Mouse (Mus musculus) retina, adult 2 months (tissue): ENCODE data around the gene Vps13d.

Experiments used
- DNase-seq: peaks from one replicate; pipeline ENCODE4 v3.0.0-alpha.2; 2012; ENCODE audit warnings: low read depth, low spot score

The Vps13d gene

DNA sequence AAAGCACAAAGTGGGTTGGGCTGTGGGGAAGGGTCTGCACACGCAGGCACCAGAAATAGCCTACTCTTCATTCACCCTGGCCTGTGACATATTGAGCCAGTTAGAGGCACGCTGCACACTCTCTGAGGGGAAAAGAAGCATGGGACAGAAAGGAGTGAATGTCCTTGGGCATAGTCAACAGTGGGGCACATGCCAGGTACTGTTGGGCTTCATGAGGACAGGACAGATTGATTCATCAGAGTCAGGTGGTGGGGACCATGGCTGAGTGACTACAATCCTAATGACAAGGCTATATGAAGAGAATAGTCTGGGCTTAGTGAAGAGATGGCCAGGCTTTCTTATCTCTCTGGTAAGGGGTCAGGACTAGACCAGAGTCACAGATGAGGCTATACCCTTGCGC lies 252.4 kb downstream of the Vps13d start:
- DNase-seq: no peak

DNA sequence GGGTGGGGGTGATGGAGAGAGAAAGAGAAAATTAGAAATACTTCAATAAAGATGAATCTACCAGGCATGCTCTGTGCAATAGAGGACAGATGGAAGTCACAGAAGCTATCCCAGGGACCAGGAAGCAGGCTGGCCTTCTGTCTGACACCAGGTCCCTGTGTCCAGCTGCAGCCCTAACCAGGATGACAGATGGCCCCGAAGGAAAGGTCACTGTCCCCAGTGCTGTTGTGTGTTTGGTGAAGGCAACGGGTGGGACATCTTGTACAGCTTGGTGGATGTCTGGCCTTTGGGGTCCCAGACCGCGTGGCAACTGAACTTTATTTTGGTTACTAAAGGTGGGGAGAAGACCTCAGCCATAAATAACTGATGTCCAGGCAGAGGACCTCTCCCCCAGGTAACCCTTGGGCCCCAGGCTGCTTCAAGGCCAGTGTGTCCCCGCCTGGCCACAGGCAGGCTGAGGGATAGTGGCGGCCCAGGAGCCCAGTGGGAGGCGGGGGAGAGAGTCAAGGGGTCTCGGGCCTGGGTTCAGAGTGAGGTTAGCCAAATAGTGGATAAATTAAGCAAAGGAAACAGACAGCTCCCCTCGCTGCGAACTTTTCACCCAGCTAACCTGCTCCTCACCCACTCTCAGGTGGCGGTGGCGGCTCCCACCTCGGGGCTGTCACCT lies 253.9 kb downstream of the Vps13d start:
- no peak for DNase-seq

DNA sequence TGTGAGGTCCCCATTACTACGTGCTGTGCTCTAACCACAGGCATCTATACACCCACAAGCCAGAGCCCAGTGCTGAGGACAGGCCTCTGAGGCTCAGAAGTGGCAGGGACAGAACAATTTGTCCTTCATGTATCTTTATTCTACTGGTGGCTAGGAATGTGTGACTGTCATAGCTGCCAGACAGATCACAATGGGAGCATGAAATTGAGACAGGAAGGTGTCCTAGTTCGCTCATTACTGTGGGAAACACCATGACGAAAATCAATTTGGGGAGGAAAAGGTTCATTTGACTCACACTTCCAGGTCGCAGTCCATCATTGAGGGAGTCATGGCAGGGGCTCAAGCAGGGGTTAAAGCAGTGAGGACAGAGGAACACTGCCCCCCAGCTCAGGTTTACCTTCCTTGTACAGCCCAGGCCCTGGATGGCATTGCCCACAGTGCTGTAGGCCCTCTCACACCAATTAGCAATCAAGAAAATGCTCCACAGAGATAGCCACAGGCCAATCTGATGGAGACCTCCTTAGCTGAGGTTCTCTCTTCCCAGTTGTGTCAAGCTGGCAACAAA lies 254.9 kb downstream of the Vps13d start:
- no peak for DNase-seq

DNA sequence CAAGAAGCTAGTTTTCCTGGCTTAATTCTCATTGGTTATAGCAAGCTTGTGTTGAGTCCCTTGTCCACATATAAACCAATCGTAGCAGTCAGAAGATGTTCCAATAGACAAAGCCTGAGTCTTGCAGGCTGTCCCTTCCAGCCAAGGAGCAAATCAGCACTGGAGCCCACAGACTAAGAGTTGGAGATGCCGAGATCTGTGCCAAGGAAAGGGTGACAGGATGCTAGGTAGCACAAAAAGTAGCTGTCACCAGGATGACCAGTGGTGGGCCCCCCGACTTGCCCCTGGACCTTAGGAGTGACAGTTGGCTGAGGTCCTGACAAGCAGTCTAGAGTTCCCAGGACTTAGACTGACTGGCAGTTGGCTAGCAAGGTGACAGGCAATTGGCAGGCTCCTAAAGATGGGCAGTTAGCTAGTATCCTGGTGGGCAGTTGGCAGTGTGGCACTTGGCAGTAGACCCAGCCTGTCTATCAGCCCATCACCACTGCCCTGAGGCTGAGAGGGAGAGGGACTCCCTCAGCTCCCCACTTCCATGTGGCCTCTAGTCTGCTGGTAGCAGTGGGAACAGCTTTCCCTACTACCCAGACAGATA lies 258.1 kb downstream of the Vps13d start:
- no peak for DNase-seq

DNA sequence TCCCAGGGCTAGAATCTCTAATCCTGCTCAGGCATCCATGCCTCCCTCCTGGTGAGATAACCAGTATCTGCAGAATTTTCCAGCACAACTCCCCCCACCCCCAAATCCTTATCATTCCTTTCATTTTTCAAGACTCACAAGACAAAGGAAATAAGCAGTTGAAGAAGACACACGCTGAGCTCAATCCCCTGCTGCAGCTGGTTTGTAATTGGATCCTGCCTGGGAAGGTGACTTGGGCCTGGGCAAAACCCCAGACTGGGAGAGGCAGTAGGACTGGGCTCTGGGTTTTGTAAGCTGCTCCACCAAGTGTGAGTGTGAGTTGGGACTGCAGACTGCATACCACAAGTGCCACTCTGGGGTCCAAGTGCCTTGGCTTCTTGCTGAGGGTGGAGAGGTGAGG lies 260.3 kb downstream of the Vps13d start:
- no peak for DNase-seq

DNA sequence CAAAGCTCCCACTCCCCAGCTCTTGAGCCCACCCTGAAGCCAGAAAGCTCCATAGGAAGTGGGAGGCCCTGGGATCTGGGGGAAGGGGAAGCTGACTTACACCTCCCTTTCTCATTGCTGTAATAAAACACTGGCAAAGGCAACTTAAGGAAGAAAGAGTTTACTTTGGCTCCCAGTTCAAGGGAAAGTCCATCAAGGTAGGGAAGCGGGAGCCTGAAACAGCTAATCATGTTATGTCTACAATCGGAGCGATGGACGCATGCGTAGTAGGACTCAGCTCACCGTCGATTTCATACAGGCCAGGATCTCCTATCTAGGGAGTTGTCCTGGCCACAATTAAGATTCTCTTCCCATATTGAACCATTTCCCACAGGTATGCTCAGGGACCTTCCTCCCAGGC lies 263.6 kb downstream of the Vps13d start:
- DNase-seq: no peak

DNA sequence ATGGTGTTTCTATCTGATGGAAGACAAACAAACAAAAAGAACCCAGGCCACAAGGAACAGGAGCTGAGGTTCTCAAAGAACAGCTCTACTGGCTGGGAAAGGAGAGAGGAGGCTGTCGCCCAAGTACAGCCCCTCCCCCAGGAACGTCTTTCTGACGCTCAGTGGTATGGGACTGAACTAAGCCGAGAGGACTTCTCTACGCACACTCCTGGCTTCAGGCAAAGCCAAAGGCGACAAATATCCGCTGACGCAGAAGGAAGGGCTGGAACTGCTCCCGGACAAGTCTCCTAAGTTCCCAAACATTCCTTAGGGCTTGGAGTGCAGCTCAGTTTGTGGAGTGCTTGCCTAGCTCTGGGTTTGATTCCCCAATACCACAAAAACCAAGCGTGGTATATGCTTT lies 264.4 kb downstream of the Vps13d start:
- no peak for DNase-seq

DNA sequence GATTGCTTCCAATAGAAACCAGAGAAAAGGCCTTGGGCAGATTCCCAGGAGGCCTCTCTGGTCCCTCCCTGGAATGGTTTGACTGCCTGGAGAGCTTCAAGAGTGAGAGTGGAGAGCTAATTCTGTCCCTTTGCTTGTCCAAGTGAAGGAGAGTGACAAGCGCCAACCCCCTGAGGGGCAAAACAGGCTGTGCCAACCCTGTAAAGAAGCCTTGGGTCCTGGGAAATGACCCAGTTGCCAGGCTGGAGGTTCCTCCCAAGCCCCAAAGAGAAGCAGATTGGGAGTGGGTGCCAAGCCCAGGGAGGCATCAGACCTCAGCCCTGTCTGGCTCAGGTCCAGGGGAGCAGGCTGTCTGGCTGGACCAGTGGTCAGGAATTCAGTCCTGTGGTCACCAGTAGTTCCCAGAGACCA lies 265.0 kb downstream of the Vps13d start:
- DNase-seq: no peak

DNA sequence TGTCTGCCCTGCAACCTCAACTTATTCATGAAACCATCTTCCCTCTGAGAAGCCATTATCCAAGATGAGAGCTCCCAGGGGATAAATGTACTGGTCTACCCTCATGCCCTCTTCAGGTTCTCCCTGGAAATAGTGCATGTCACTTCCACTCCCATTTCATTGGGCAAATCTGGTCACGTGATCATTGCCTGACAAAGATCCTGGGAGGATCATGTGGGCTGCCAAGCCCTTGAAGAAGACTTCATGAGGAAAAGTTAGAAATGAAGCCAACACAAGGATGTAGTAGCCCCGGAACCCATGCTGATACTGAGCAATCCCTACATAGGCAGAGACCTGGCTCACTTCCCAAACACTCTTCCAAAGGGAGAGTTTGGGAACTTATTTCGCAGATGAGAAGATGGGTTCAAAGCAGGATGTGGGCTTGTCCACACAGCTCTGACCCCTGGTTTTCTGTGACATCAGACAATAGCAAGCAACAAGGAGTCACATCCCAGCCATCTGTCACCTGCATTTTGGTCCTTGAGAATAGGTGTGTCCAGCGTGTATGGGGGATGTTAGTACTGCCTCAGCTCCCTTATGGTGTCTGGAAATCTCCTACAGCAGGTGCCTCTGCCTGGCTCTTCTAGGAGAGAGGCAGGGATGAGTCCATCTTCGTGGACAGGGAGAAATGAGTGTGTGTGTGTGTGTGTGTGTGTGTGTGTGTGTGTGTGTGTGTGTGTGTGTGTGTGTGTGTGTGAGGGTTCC lies 265.9 kb downstream of the Vps13d start:
- DNase-seq: no peak
